Mouse (Mus musculus): ENCODE data around the gene Prrg2. TPM values are rescaled to one million over a fixed set of nuclear protein-coding genes. Genes with fewer than 3 reads are reported as not detected.

The Prrg2 gene
- polyA plus RNA-seq, 2 experiments: 18.6 to 50.4 TPM

GRCm38 (mm10) chr7:45081016-45081415 is 18.5 kb upstream of the Prrg2 start:
- 50% methylated on average over 5 of the region's 5 CpGs for WGBS
- DNase-seq (ENCODE audit: low spot score): no peak
- no peak overlapping the region for H3K9ac ChIP-seq (ENCODE audit: low read depth, low read length, severe bottlenecking)
- no peak for ATAC-seq (ENCODE audit: low FRiP score, low read depth)
- H3K27ac ChIP-seq (replicated peaks; ENCODE audit: low read depth, low read length): no peak overlapping the region
- peaks cover 57% of the 10 kb centered on the region for H3K36me3 ChIP-seq (ENCODE audit: control insufficient read depth, insufficient read depth, low read length)
- TF ChIP-seq POLR2A (IDR thresholded peaks at IDR 0.05; ENCODE audit: borderline replicate concordance, extremely low read depth, insufficient read depth, insufficient read length): no peak
- H3K4me3 ChIP-seq (replicated peaks; ENCODE audit: low read length): no peak overlapping the region
- no peaks in the 10 kb centered on the region for H3K27me3 ChIP-seq (ENCODE audit: control insufficient read depth, insufficient read depth, low read length)
- H3K4me1 ChIP-seq (ENCODE audit: control insufficient read depth, insufficient read depth, low read length): no peaks in the 10 kb centered on the region
- no peaks in the 10 kb centered on the region for H3K9me3 ChIP-seq (ENCODE audit: control insufficient read depth, low read length)
- no peak overlapping the region for H3K4me2 ChIP-seq (replicated peaks; ENCODE audit: low read depth, low read length, severe bottlenecking)

- 2% methylated on average over 10 of the region's 10 CpGs for WGBS
- H3K27me3 ChIP-seq (ENCODE audit: control insufficient read depth, insufficient read depth, low read length): no peaks in the 10 kb centered on the region
- TF ChIP-seq POLR2A (IDR thresholded peaks at IDR 0.05; ENCODE audit: borderline replicate concordance, extremely low read depth, insufficient read depth, insufficient read length): no peak
- H3K9ac ChIP-seq (ENCODE audit: low read depth, low read length, severe bottlenecking): no peak overlapping the region
- no peaks in the 10 kb centered on the region for H3K4me1 ChIP-seq (ENCODE audit: control insufficient read depth, insufficient read depth, low read length)
- no peak overlapping the region for H3K27ac ChIP-seq (replicated peaks; ENCODE audit: low read depth, low read length)
- H3K9me3 ChIP-seq (ENCODE audit: control insufficient read depth, low read length): no peaks in the 10 kb centered on the region
- DNase-seq (ENCODE audit: low spot score) (peak; percentile 92), ATAC-seq (ENCODE audit: low FRiP score, low read depth) (peak; percentile 64)
- peaks cover 57% of the 10 kb centered on the region for H3K36me3 ChIP-seq (ENCODE audit: control insufficient read depth, insufficient read depth, low read length)
- no peak overlapping the region for H3K4me3 ChIP-seq (replicated peaks; ENCODE audit: low read length)
- no peak overlapping the region for H3K4me2 ChIP-seq (replicated peaks; ENCODE audit: low read depth, low read length, severe bottlenecking)
Observed at GRCm38 (mm10) chr7:45079856-45080255, 17.4 kb upstream of the Prrg2 start.

- H3K36me3 ChIP-seq (ENCODE audit: control insufficient read depth, insufficient read depth, low read length): peaks cover 57% of the 10 kb centered on the region
Observed at GRCm38 (mm10) chr7:45078513-45078912, 16.0 kb upstream of the Prrg2 start.

GRCm38 (mm10) chr7:45077829-45078228 is 15.4 kb upstream of the Prrg2 start:
- no peaks in the 10 kb centered on the region for H3K27me3 ChIP-seq (ENCODE audit: control insufficient read depth, insufficient read depth, low read length)
- no peak overlapping the region for H3K4me2 ChIP-seq (replicated peaks; ENCODE audit: low read depth, low read length, severe bottlenecking)
- ATAC-seq (ENCODE audit: low FRiP score, low read depth) (no peak), DNase-seq (ENCODE audit: low spot score) (no peak)
- no peaks in the 10 kb centered on the region for H3K9me3 ChIP-seq (ENCODE audit: control insufficient read depth, low read length)
- peaks cover 53% of the 10 kb centered on the region for H3K36me3 ChIP-seq (ENCODE audit: control insufficient read depth, insufficient read depth, low read length)
- H3K4me3 ChIP-seq (replicated peaks; ENCODE audit: low read length): no peak overlapping the region
- H3K27ac ChIP-seq (replicated peaks; ENCODE audit: low read depth, low read length): no peak overlapping the region
- TF ChIP-seq POLR2A (IDR thresholded peaks at IDR 0.05; ENCODE audit: borderline replicate concordance, extremely low read depth, insufficient read depth, insufficient read length): no peak
- no peaks in the 10 kb centered on the region for H3K4me1 ChIP-seq (ENCODE audit: control insufficient read depth, insufficient read depth, low read length)
- WGBS: 90% methylated on average over 2 of the region's 2 CpGs
- no peak overlapping the region for H3K9ac ChIP-seq (ENCODE audit: low read depth, low read length, severe bottlenecking)

More at GRCm38 (mm10) chr7:45078513-45078912, 16.0 kb upstream of the Prrg2 start:
- Histone ChIP-seq H3K9ac (ENCODE audit: low read depth, low read length, severe bottlenecking) (no peak overlapping the region), H3K4me1 (ENCODE audit: control insufficient read depth, insufficient read depth, low read length) (no peaks in the 10 kb centered on the region), H3K9me3 (ENCODE audit: control insufficient read depth, low read length) (no peaks in the 10 kb centered on the region), H3K4me2 (replicated peaks; ENCODE audit: low read depth, low read length, severe bottlenecking) (no peak overlapping the region), H3K4me3 (replicated peaks; ENCODE audit: low read length) (no peak overlapping the region), H3K27ac (replicated peaks; ENCODE audit: low read depth, low read length) (no peak overlapping the region), H3K27me3 (ENCODE audit: control insufficient read depth, insufficient read depth, low read length) (no peaks in the 10 kb centered on the region)
- 43% methylated on average over 9 of the region's 9 CpGs for WGBS
- TF ChIP-seq POLR2A (IDR thresholded peaks at IDR 0.05; ENCODE audit: borderline replicate concordance, extremely low read depth, insufficient read depth, insufficient read length): no peak
- ATAC-seq (ENCODE audit: low FRiP score, low read depth) (no peak), DNase-seq (ENCODE audit: low spot score) (peak; percentile 71)

- Histone ChIP-seq H3K4me1 (ENCODE audit: control insufficient read depth, insufficient read depth, low read length) (no peaks in the 10 kb centered on the region), H3K4me3 (replicated peaks; ENCODE audit: low read length) (no peak overlapping the region), H3K9me3 (ENCODE audit: control insufficient read depth, low read length) (no peaks in the 10 kb centered on the region), H3K36me3 (ENCODE audit: control insufficient read depth, insufficient read depth, low read length) (peaks cover 48% of the 10 kb centered on the region), H3K4me2 (replicated peaks; ENCODE audit: low read depth, low read length, severe bottlenecking) (no peak overlapping the region), H3K9ac (ENCODE audit: low read depth, low read length, severe bottlenecking) (no peak overlapping the region), H3K27me3 (ENCODE audit: control insufficient read depth, insufficient read depth, low read length) (no peaks in the 10 kb centered on the region), H3K27ac (replicated peaks; ENCODE audit: low read depth, low read length) (no peak overlapping the region)
- 69% methylated on average over 14 of the region's 14 CpGs for WGBS
- TF ChIP-seq POLR2A (IDR thresholded peaks at IDR 0.05; ENCODE audit: borderline replicate concordance, extremely low read depth, insufficient read depth, insufficient read length): no peak
- ATAC-seq (ENCODE audit: low FRiP score, low read depth): no peak
- DNase-seq (ENCODE audit: low spot score): no peak
Observed at GRCm38 (mm10) chr7:45077322-45077721, 14.8 kb upstream of the Prrg2 start.

GRCm38 (mm10) chr7:45076501-45076900 is 14.0 kb upstream of the Prrg2 start:
- Histone ChIP-seq H3K9me3 (ENCODE audit: control insufficient read depth, low read length) (no peaks in the 10 kb centered on the region), H3K9ac (ENCODE audit: low read depth, low read length, severe bottlenecking) (no peak overlapping the region), H3K27ac (replicated peaks; ENCODE audit: low read depth, low read length) (no peak overlapping the region), H3K36me3 (ENCODE audit: control insufficient read depth, insufficient read depth, low read length) (peaks cover 46% of the 10 kb centered on the region), H3K27me3 (ENCODE audit: control insufficient read depth, insufficient read depth, low read length) (no peaks in the 10 kb centered on the region), H3K4me2 (replicated peaks; ENCODE audit: low read depth, low read length, severe bottlenecking) (no peak overlapping the region), H3K4me1 (ENCODE audit: control insufficient read depth, insufficient read depth, low read length) (no peaks in the 10 kb centered on the region), H3K4me3 (replicated peaks; ENCODE audit: low read length) (no peak overlapping the region)
- DNase-seq (ENCODE audit: low spot score): no peak
- WGBS: 90% methylated on average over 30 of the region's 30 CpGs
- ATAC-seq (ENCODE audit: low FRiP score, low read depth): no peak
- no peak for TF ChIP-seq POLR2A (IDR thresholded peaks at IDR 0.05; ENCODE audit: borderline replicate concordance, extremely low read depth, insufficient read depth, insufficient read length)

Measured in limb, embryonic 14.5 days (tissue).